Mouse (Mus musculus) thymus, postnatal 36 days (tissue): ENCODE measurements around the gene Tmbim6.

Source experiments
- DNase-seq, 2 experiments: peaks; one replicate each; pipeline ENCODE4 v3.0.0; 2022; ENCODE audit warnings: mixed read lengths in 2 of 2

Tmbim6 gene

GRCm38 (mm10) chr15:99454585-99455279 is 62.0 kb downstream of the Tmbim6 start:
- no peak for DNase-seq

- DNase-seq, result no peak
These were observed 62.7 kb downstream of the Tmbim6 start for GRCm38 (mm10) chr15:99455415-99455814.

DNA sequence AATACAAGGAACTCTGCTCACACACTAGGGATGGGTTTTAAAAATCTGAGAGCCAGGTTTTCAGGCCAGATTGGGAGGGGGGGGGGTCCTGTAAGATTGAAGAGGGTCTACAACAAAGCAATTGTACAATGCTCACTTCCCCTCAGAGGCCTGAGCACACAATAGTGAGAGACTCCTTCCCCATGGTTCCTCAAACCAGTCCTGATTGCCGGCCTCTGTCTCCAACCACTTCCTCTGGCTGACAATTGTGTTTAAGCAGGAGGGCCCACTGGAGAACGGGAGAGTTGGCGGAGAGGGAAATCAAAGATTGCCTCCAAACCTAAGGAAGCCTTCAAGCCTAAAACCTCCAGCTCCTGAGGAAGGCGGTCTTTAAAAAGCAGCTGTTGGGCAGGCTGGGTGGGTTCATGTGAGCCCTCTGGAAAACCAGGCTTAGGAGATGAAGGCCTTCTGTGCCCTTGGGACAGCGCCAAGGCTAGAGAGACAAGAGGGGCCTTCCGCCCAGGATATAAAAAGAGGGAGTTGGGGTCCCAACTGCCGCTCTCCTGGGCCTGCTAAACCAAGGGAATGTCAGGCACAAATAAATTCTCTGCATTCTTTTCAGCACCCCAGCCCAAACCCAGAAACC is 63.8 kb downstream of the Tmbim6 start:
- DNase-seq, result no peak

- peak; percentile 62 to 75 for DNase-seq
These were observed 64.4 kb downstream of the Tmbim6 start for GRCm38 (mm10) chr15:99456963-99457605.

DNA sequence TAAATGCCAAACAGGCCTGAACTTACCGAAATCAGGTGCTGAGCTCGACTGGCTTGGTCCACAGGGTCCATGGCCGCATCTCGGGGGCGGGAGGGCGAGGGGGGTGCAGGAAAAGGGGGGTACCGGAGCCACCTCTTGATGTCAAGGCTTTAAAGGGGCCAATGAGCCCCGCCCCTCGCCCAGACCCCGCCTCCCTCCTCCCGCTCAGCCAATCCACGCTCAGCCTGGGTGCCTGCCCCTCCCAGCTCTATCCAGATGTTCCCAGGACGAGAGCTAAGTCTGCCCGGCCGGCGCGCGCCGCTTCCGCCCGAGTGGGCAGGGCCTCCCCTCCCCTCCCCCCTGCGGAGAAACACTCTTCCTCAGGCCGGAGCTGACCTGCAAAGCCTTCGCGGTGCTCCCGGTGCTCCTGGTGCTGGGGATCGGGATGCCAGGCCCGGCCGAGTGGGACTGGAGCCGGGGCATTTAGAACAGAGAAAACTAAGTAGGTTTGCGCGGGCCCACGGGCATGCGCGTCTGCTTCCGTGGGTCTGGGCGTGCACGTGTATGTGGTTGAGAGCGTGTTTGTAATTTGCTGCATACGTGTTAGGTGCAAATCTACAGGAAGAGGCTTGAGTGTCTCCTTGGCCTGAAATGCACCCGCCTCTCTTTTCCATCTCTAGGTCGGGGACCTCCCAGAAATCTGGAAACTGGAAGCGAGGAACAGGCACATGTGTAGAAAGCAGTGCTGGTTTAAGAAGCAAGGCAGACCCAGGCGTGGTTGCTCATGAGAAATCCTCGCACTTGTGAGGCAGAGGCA is 65.1 kb downstream of the Tmbim6 start, which contains the start of gene Nckap5l:
TSS of gene Nckap5l (minus strand) at position 143 of the 796 bp plus-strand sequence.
- peak; percentile 94 to 95 for DNase-seq
